Mouse (Mus musculus) C2C12 (cell line): ENCODE results near the gene Sar1a.

Experiments used
- CTCF ChIP-seq: IDR thresholded peaks from one replicate; pipeline ENCODE4 v1.5.1; 2011; ENCODE audit not compliant: control insufficient read depth, insufficient read depth, insufficient read length
- FOSL1 ChIP-seq: IDR thresholded peaks from one replicate; pipeline ENCODE4 v1.8.0; 2011; ENCODE audit warnings: mild to moderate bottlenecking, low read length; ENCODE audit not compliant: poor library complexity, insufficient read depth, severe bottlenecking
- MYOG ChIP-seq: IDR thresholded peaks from one replicate; pipeline ENCODE4 v1.6.1; 2011; ENCODE audit not compliant: control insufficient read depth, insufficient read length; ENCODE audit errors: extremely low read depth
- USF1 ChIP-seq: IDR thresholded peaks from one replicate; pipeline ENCODE4 v1.6.1; 2011; ENCODE audit warnings: low read depth, mild to moderate bottlenecking, control low read depth, moderate library complexity

- TF ChIP-seq CTCF (no peak), USF1 (no peak), MYOG (no peak), FOSL1 (no peak)
These were observed 26.6 kb downstream of the Sar1a start for GRCm38 (mm10) chr10:61706412-61707375.
